Mouse (Mus musculus) liver, postnatal 0 days (tissue): ENCODE data around the gene Vps53. TPM values are rescaled to one million over a fixed set of nuclear protein-coding genes. Genes with fewer than 3 reads are reported as not detected.

ENCODE experiments used
- ATAC-seq: fragments of 200-750 bp; cut with Nextera tagmentation; 2 replicates; pipeline ENCODE4 v1.8.0; 2017; ENCODE audit warnings: mild to moderate bottlenecking, moderate library complexity
- DNase-seq: peaks from one replicate; pipeline ENCODE4 v3.0.0-alpha.2; 2016
- H3K27ac ChIP-seq: fragments of 300-500 bp; sonication (generic); 2 replicates; pipeline ENCODE4 v1.5.1; 2014; ENCODE audit warnings: antibody characterized with exemption, moderate library complexity, mild to moderate bottlenecking, low read depth
- H3K27me3 ChIP-seq: fragments of 300-500 bp; sonication (generic); 2 replicates; pipeline ENCODE4 v1.6.1; 2014; ENCODE audit warnings: low read length, control low read depth, mixed read lengths; ENCODE audit not compliant: insufficient read depth
- H3K36me3 ChIP-seq: fragments of 300-500 bp; sonication (generic); replicated peaks from 2 replicates; pipeline ENCODE4 v1.6.1; 2014; ENCODE audit warnings: mild to moderate bottlenecking, control low read depth, low read length, moderate library complexity, mixed read lengths; ENCODE audit not compliant: insufficient read depth
- H3K4me1 ChIP-seq: fragments of 300-500 bp; sonication (generic); 2 replicates; pipeline ENCODE4 v1.6.1; 2014; ENCODE audit warnings: antibody characterized with exemption, mild to moderate bottlenecking, control low read depth; ENCODE audit not compliant: insufficient read depth
- H3K4me2 ChIP-seq: fragments of 300-500 bp; sonication (generic); 2 replicates; pipeline ENCODE4 v1.6.1; 2014; ENCODE audit warnings: low read depth, mild to moderate bottlenecking, low read length, moderate library complexity, mixed read lengths
- H3K4me3 ChIP-seq: fragments of 300-500 bp; sonication (generic); 2 replicates; pipeline ENCODE4 v1.5.1; 2014; ENCODE audit warnings: low read depth, low read length
- H3K9ac ChIP-seq: fragments of 300-500 bp; sonication (generic); replicated peaks from 2 replicates; pipeline ENCODE4 v1.6.1; 2014; ENCODE audit warnings: mild to moderate bottlenecking, moderate library complexity
- H3K9me3 ChIP-seq: fragments of 300-500 bp; sonication (generic); 2 replicates; pipeline ENCODE4 v1.6.1; 2016; ENCODE audit warnings: mild to moderate bottlenecking, control low read depth, low read length, mixed read lengths
- CTCF ChIP-seq: sonication (generic); IDR thresholded peaks from 2 replicates; pipeline ENCODE4 v1.5.1; 2016; ENCODE audit warnings: antibody characterized with exemption, low read depth
- EP300 ChIP-seq: IDR thresholded peaks from 2 replicates; pipeline ENCODE4 v1.6.1; 2016; ENCODE audit warnings: antibody characterized with exemption, low read depth, mild to moderate bottlenecking
- WGBS: fragments of 180-500 bp; shearing (Covaris S2); extraction: QIAGEN DNeasy Blood & Tissue Kit; methylation state at CpG from one replicate; pipeline ENCODE4 v1.1.7; 2014; ENCODE audit not compliant: insufficient replicate concordance; 5-methylcytosine and 5-hydroxymethylcytosine counted together
- polyA plus RNA-seq: library from polyadenylated mRNA; unstranded; fragments of >200 nt; fragmentation: Nextera tagmentation; extraction: Ambion mirVana; gene quantifications from 2 replicates; pipeline ENCODE4 v1.2.1, GENCODE M21; 2015

Gene Vps53
- polyA plus RNA-seq, 1 experiment from 2014 or later = 16.2 TPM

- 85% methylated on average over 2 of the region's 2 CpGs for WGBS
- no peak overlapping the region for H3K4me2 ChIP-seq
- no peak overlapping the region for H3K4me3 ChIP-seq
- ATAC-seq (no peak), DNase-seq (no peak)
- no peak for TF ChIP-seq EP300
- TF ChIP-seq CTCF = no peak
- no peaks in the 10 kb centered on the region for H3K9me3 ChIP-seq
- peaks cover 19% of the 10 kb centered on the region; the same call in 1 of the 2 replicates for H3K36me3 ChIP-seq
- H3K27ac ChIP-seq = no peak overlapping the region
- no peaks in the 10 kb centered on the region for H3K27me3 ChIP-seq
- H3K4me1 ChIP-seq = no peaks in the 10 kb centered on the region
- no peak overlapping the region for H3K9ac ChIP-seq
These were observed 25.2 kb downstream of the Vps53 start for GRCm38 (mm10) chr11:76154200-76154599.

- Histone ChIP-seq H3K27ac (no peak overlapping the region), H3K4me2 (no peak overlapping the region), H3K4me1 (no peaks in the 10 kb centered on the region), H3K27me3 (no peaks in the 10 kb centered on the region), H3K9ac (no peak overlapping the region), H3K9me3 (no peaks in the 10 kb centered on the region), H3K36me3 (peaks cover 14% of the 10 kb centered on the region; the same call in 1 of the 2 replicates), H3K4me3 (no peak overlapping the region)
- 61% methylated on average over 5 of the region's 5 CpGs for WGBS
- no peak for ATAC-seq
- no peak for TF ChIP-seq CTCF
- TF ChIP-seq EP300 = no peak
- no peak for DNase-seq
These were observed 26.1 kb downstream of the Vps53 start for GRCm38 (mm10) chr11:76153236-76153951.

- H3K4me2 ChIP-seq = no peak overlapping the region
- H3K9ac ChIP-seq = no peak overlapping the region
- no peaks in the 10 kb centered on the region for H3K9me3 ChIP-seq
- no peaks in the 10 kb centered on the region for H3K4me1 ChIP-seq
- H3K27me3 ChIP-seq = no peaks in the 10 kb centered on the region
- DNase-seq (no peak), ATAC-seq (no peak)
- H3K4me3 ChIP-seq = no peak overlapping the region
- H3K36me3 ChIP-seq = peaks cover 8% of the 10 kb centered on the region; the same call in 1 of the 2 replicates
- 63% methylated on average over 4 of the region's 4 CpGs for WGBS
- TF ChIP-seq EP300 = no peak
- TF ChIP-seq CTCF = no peak
- H3K27ac ChIP-seq = no peak overlapping the region
These were observed 28.5 kb downstream of the Vps53 start for GRCm38 (mm10) chr11:76150980-76151379.

- ATAC-seq (no peak), DNase-seq (no peak)
- Histone ChIP-seq H3K4me3 (no peak overlapping the region), H3K9ac (no peak overlapping the region), H3K36me3 (no peaks in the 10 kb centered on the region; the same call in 1 of the 2 replicates), H3K9me3 (no peaks in the 10 kb centered on the region), H3K27me3 (no peaks in the 10 kb centered on the region), H3K4me1 (no peaks in the 10 kb centered on the region), H3K4me2 (no peak overlapping the region), H3K27ac (no peak overlapping the region)
- WGBS = 84% methylated on average over 8 of the region's 8 CpGs
- no peak for TF ChIP-seq EP300
- no peak for TF ChIP-seq CTCF
These were observed 31.1 kb downstream of the Vps53 start for GRCm38 (mm10) chr11:76148055-76149008.

GRCm38 (mm10) chr11:76146187-76147010 lies 33.0 kb downstream of the Vps53 start:
- no peak for ATAC-seq
- Histone ChIP-seq H3K4me3 (no peak overlapping the region), H3K36me3 (no peaks in the 10 kb centered on the region; the same call in 1 of the 2 replicates), H3K9ac (no peak overlapping the region), H3K27ac (no peak overlapping the region), H3K27me3 (no peaks in the 10 kb centered on the region), H3K4me1 (no peaks in the 10 kb centered on the region), H3K9me3 (no peaks in the 10 kb centered on the region), H3K4me2 (no peak overlapping the region)
- WGBS = 80% methylated on average over 8 of the region's 8 CpGs
- TF ChIP-seq EP300 (no peak), CTCF (no peak)
- no peak for DNase-seq
